Mouse (Mus musculus): Measurements from ENCODE around the gene Alkbh3. TPM values are rescaled to one million over a fixed set of nuclear protein-coding genes. Genes with fewer than 3 reads are reported as not detected.

The Alkbh3 gene
- polyA plus RNA-seq, 1 experiment from 2014 or later = 64.9 TPM

GRCm38 (mm10) chr2:93944855-93945254 is 65.8 kb downstream of the Alkbh3 start:
- Histone ChIP-seq H3K27ac (replicated peaks) (no peak overlapping the region), H3K36me3 (no peaks in the 10 kb centered on the region), H3K27me3 (replicated peaks) (peaks cover 58% of the 10 kb centered on the region), H3K4me2 (no peak overlapping the region), H3K4me3 (no peak overlapping the region), H3K9ac (no peak overlapping the region), H3K4me1 (peaks cover 22% of the 10 kb centered on the region), H3K9me3 (peaks cover 16% of the 10 kb centered on the region)
- ATAC-seq (ENCODE audit: extremely low read depth, insufficient number of reproducible peaks, low FRiP score, low TSS enrichment) = no peak
- WGBS = 81% methylated on average over 4 of the region's 4 CpGs

- no peak overlapping the region for H3K4me2 ChIP-seq
- peaks cover 22% of the 10 kb centered on the region for H3K4me1 ChIP-seq
- no peak overlapping the region for H3K27ac ChIP-seq (replicated peaks)
- H3K27me3 ChIP-seq (replicated peaks) = peaks cover 58% of the 10 kb centered on the region
- ATAC-seq (ENCODE audit: extremely low read depth, insufficient number of reproducible peaks, low FRiP score, low TSS enrichment) = no peak
- H3K36me3 ChIP-seq = no peaks in the 10 kb centered on the region
- H3K9me3 ChIP-seq = peaks cover 14% of the 10 kb centered on the region
- no peak overlapping the region for H3K9ac ChIP-seq
- H3K4me3 ChIP-seq = no peak overlapping the region
- 85% methylated on average over 2 of the region's 2 CpGs for WGBS
These were observed 66.5 kb downstream of the Alkbh3 start for GRCm38 (mm10) chr2:93944099-93944498.

- Histone ChIP-seq H3K4me2 (peak overlapping the region; percentile 49), H3K9ac (no peak overlapping the region; the same call in 1 of the 2 replicates), H3K4me3 (no peak overlapping the region; the same call in 1 of the 2 replicates)
These were observed 68.9 kb downstream of the Alkbh3 start for GRCm38 (mm10) chr2:93941670-93942069.

GRCm38 (mm10) chr2:93938534-93938933 is 72.1 kb downstream of the Alkbh3 start:
- Histone ChIP-seq H3K27ac (replicated peaks) (no peak overlapping the region), H3K36me3 (no peaks in the 10 kb centered on the region), H3K9me3 (peaks cover 5% of the 10 kb centered on the region), H3K27me3 (replicated peaks) (peaks cover 58% of the 10 kb centered on the region), H3K4me3 (no peak overlapping the region), H3K4me2 (no peak overlapping the region), H3K4me1 (peaks cover 30% of the 10 kb centered on the region), H3K9ac (no peak overlapping the region)
- no peak for ATAC-seq (ENCODE audit: extremely low read depth, insufficient number of reproducible peaks, low FRiP score, low TSS enrichment)
- 24% methylated on average over 9 of the region's 9 CpGs for WGBS

More at GRCm38 (mm10) chr2:93941670-93942069, 68.9 kb downstream of the Alkbh3 start:
- Histone ChIP-seq H3K27ac (replicated peaks) (peak overlapping the region; percentile 12; the same call in 1 of the 2 replicates), H3K27me3 (replicated peaks) (peaks cover 65% of the 10 kb centered on the region), H3K9me3 (peaks cover 12% of the 10 kb centered on the region), H3K36me3 (no peaks in the 10 kb centered on the region), H3K4me1 (peaks cover 30% of the 10 kb centered on the region)
- ATAC-seq (ENCODE audit: extremely low read depth, insufficient number of reproducible peaks, low FRiP score, low TSS enrichment) = peak; percentile 62
- 24% methylated on average over 11 of the region's 11 CpGs for WGBS

Other genes with a start within 250 kb of the Alkbh3 start
- 68.3 and 72.2 TPM in 2 replicates for gene Ext2, start 188.2 kb downstream of the Alkbh3 start, polyA plus RNA-seq (2015; fragmentation: Nextera tagmentation; extraction: Ambion mirVana)
- gene Accs, start 160.9 kb downstream of the Alkbh3 start, polyA plus RNA-seq (2015; fragmentation: Nextera tagmentation; extraction: Ambion mirVana) = 6.1 and 7.6 TPM in 2 replicates
- gene Accsl, start 141.7 kb downstream of the Alkbh3 start, polyA plus RNA-seq (2015; fragmentation: Nextera tagmentation; extraction: Ambion mirVana) = not detected in 2 replicates
- gene Gm13889, start 53.6 kb downstream of the Alkbh3 start, polyA plus RNA-seq (2015; fragmentation: Nextera tagmentation; extraction: Ambion mirVana) = 4.0 and 4.3 TPM in 2 replicates
- not detected in 2 replicates for gene Gm27027, start 14.5 kb downstream of the Alkbh3 start, polyA plus RNA-seq (2015; fragmentation: Nextera tagmentation; extraction: Ambion mirVana)
- 66.7 and 72.1 TPM in 2 replicates for gene Hsd17b12, start 147.2 kb upstream of the Alkbh3 start, polyA plus RNA-seq (2015; fragmentation: Nextera tagmentation; extraction: Ambion mirVana)

Measured in heart, embryonic 13.5 days (tissue).